Mouse (Mus musculus) intestine, embryonic 16.5 days (tissue): Measurements from ENCODE around the gene Prr23a1. TPM values are rescaled to one million over a fixed set of nuclear protein-coding genes. Genes with fewer than 3 reads are reported as not detected.

Source experiments
- ATAC-seq: fragments of 200-750 bp; cut with Nextera tagmentation; 2 replicates; pipeline ENCODE4 v1.8.0; 2017; ENCODE audit warnings: moderate TSS enrichment, moderate library complexity
- H3K27ac ChIP-seq: fragments of 300-500 bp; sonication (generic); 2 replicates; pipeline ENCODE4 v1.5.1; 2014; ENCODE audit warnings: mild to moderate bottlenecking, low read length
- H3K27me3 ChIP-seq: fragments of 300-500 bp; sonication (generic); replicated peaks from 2 replicates; pipeline ENCODE4 v1.6.1; 2014; ENCODE audit warnings: low read length, control low read depth, mixed read lengths; ENCODE audit not compliant: control insufficient read depth, insufficient read depth
- H3K36me3 ChIP-seq: fragments of 300-500 bp; sonication (generic); 2 replicates; pipeline ENCODE4 v1.6.1; 2014; ENCODE audit warnings: low read length, control low read depth; ENCODE audit not compliant: control insufficient read depth, insufficient read depth
- H3K4me1 ChIP-seq: fragments of 300-500 bp; sonication (generic); 2 replicates; pipeline ENCODE4 v1.6.1; 2014; ENCODE audit warnings: low read length, control low read depth, mixed read lengths; ENCODE audit not compliant: control insufficient read depth, insufficient read depth
- H3K4me2 ChIP-seq: fragments of 300-500 bp; sonication (generic); 2 replicates; pipeline ENCODE4 v1.6.1; 2014; ENCODE audit warnings: low read depth, low read length, control low read depth
- H3K4me3 ChIP-seq: fragments of 300-500 bp; sonication (generic); 2 replicates; pipeline ENCODE4 v1.5.1; 2014; ENCODE audit warnings: mild to moderate bottlenecking, low read length
- H3K9ac ChIP-seq: fragments of 300-500 bp; sonication (generic); 2 replicates; pipeline ENCODE4 v1.6.1; 2014; ENCODE audit warnings: low read depth, low read length
- H3K9me3 ChIP-seq: fragments of 300-500 bp; sonication (generic); 2 replicates; pipeline ENCODE4 v1.6.1; 2016; ENCODE audit warnings: low read length, control low read depth; ENCODE audit not compliant: control insufficient read depth
- WGBS: fragments of 180-500 bp; shearing (Covaris S2); extraction: QIAGEN DNeasy Blood & Tissue Kit; methylation state at CpG from one replicate; pipeline ENCODE4 v1.1.7; 2014; 5-methylcytosine and 5-hydroxymethylcytosine counted together
- polyA plus RNA-seq: library from polyadenylated mRNA; unstranded; fragments of >200 nt; fragmentation: Nextera tagmentation; extraction: Ambion mirVana; gene quantifications from 2 replicates; pipeline ENCODE4 v1.2.1, GENCODE M21; 2015

Gene Prr23a1
- polyA plus RNA-seq, 1 experiment from 2014 or later, result not detected

DNA sequence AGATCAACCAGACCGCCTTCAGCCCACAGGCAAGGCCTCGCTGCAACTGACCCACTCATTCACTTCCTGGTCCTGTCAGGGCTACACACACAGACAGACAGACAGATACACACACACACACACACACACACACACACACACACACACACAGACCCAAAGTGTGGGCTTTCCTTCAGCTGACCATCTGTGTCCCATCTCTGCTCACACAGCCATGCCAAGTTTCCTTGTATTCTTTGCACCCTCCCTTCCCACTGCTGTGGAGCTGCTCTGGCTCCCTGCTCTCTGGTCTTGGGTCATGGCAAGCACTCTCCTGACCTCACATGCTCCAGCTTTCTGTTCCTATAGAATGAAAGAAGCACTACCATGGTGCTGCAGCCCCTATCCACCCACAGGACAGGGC is 22.8 kb upstream of the Prr23a1 start:
- 89% methylated on average over 2 of the region's 2 CpGs for WGBS
- no peak overlapping the region for H3K4me3 ChIP-seq
- no peak overlapping the region for H3K27ac ChIP-seq
- H3K27me3 ChIP-seq, result no peaks in the 10 kb centered on the region
- H3K9me3 ChIP-seq, result 0 out of 2 replicates have a peak, but pooled peaks cover 2% of the 10 kb centered on the region
- H3K4me1 ChIP-seq, result no peaks in the 10 kb centered on the region
- no peak overlapping the region for H3K4me2 ChIP-seq
- no peaks in the 10 kb centered on the region for H3K36me3 ChIP-seq
- no peak overlapping the region for H3K9ac ChIP-seq
- ATAC-seq, result no peak

DNA sequence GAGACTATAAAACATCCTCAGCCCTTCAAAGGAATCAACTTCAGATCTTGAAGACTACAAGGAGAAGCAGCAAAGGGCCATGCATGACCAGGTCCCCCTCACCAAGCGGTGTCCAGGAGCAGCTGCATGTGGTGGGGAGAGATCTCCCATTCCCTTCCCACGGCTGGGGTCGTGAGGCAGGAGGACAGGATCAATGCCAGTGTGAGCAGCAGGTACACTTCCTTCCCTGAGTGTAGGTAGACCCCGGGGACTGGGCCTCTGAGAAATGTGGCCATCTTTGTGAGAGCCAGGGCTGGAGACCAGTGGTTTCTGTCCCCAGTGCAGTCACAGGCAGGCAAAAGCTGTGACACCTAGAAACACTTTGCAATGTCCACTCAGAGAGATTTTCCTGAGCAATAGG is 21.8 kb upstream of the Prr23a1 start:
- Histone ChIP-seq H3K36me3 (no peaks in the 10 kb centered on the region), H3K9me3 (0 out of 2 replicates have a peak, but pooled peaks cover 2% of the 10 kb centered on the region), H3K27me3 (no peaks in the 10 kb centered on the region), H3K27ac (no peak overlapping the region), H3K4me1 (no peaks in the 10 kb centered on the region), H3K4me3 (no peak overlapping the region), H3K9ac (no peak overlapping the region), H3K4me2 (no peak overlapping the region)
- WGBS, result 86% methylated on average over 4 of the region's 4 CpGs
- no peak for ATAC-seq

DNA sequence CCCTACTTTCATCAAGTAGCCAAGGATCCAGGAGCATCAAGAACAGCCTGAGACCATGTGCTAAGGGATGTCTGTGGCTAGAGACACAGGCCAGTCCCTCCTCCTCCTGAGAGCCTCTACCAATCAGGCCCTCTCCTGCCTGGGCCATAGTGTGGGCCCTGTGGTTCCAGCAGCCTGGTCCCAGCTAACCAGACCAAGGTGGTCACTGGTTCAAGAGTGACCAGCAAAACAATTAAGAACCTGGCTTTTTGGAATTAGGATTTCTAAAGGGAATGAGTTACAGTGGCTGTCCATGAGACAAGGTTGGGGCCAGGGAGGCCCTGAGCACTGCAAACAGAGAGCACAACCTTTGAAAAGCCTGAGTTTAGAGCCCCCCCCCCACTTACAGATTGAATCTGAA is 21.2 kb upstream of the Prr23a1 start:
- ATAC-seq, result no peak
- no peak overlapping the region for H3K4me2 ChIP-seq

DNA sequence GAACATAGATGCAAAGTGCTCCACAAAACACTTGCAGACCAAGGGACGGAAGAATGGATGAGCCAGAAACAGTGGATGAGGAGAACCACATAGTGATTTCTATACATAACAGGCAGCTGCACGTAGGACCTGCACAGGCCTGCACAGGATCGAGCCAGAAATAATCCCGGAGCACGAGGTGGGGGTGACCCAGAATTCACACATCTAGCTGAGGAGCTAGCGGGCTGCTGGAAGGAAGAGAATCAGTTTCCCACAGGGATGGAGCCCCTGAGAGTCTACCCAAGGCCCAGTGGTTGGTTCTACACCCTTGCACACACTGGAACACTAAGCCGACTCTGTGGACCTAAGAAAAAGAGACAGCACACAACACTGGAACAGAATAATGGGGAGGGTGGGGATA is 18.5 kb upstream of the Prr23a1 start:
- Histone ChIP-seq H3K4me3 (no peak overlapping the region), H3K27me3 (no peaks in the 10 kb centered on the region), H3K9ac (no peak overlapping the region), H3K9me3 (0 out of 2 replicates have a peak, but pooled peaks cover 2% of the 10 kb centered on the region), H3K4me1 (no peaks in the 10 kb centered on the region), H3K27ac (no peak overlapping the region), H3K4me2 (no peak overlapping the region), H3K36me3 (no peaks in the 10 kb centered on the region)
- no peak for ATAC-seq
- WGBS, result 85% methylated on average over 7 of the region's 7 CpGs

More for the DNA sequence above, 21.2 kb upstream of the Prr23a1 start:
- Histone ChIP-seq H3K27ac (no peak overlapping the region), H3K9me3 (0 out of 2 replicates have a peak, but pooled peaks cover 2% of the 10 kb centered on the region), H3K36me3 (no peaks in the 10 kb centered on the region), H3K4me3 (no peak overlapping the region), H3K4me1 (no peaks in the 10 kb centered on the region), H3K9ac (no peak overlapping the region), H3K27me3 (no peaks in the 10 kb centered on the region)

DNA sequence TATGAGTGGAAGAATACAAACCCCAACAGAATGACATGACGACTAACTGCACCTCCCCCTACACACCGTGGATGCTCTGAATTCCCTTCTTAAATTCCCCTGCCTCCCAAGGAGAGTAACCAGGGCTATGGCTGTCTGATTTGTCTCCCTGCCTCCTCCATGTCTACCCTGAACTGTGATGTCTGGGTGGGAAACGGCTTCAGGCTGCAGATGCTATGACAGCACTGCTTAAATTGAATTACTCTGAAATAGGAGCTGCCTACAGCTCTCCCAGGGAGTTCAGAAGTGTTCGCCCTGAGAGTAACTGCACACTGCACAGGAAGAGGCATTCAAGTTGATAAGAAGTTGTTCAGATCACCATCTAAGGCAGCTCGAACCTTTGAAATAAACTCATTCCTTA is 12.8 kb upstream of the Prr23a1 start:
- WGBS, result 50% methylated on average over 5 of the region's 5 CpGs
- ATAC-seq, result no peak
- Histone ChIP-seq H3K27me3 (no peaks in the 10 kb centered on the region), H3K4me1 (no peaks in the 10 kb centered on the region), H3K9me3 (no peaks in the 10 kb centered on the region), H3K27ac (no peak overlapping the region), H3K4me3 (no peak overlapping the region), H3K4me2 (no peak overlapping the region), H3K9ac (no peak overlapping the region), H3K36me3 (no peaks in the 10 kb centered on the region)

DNA sequence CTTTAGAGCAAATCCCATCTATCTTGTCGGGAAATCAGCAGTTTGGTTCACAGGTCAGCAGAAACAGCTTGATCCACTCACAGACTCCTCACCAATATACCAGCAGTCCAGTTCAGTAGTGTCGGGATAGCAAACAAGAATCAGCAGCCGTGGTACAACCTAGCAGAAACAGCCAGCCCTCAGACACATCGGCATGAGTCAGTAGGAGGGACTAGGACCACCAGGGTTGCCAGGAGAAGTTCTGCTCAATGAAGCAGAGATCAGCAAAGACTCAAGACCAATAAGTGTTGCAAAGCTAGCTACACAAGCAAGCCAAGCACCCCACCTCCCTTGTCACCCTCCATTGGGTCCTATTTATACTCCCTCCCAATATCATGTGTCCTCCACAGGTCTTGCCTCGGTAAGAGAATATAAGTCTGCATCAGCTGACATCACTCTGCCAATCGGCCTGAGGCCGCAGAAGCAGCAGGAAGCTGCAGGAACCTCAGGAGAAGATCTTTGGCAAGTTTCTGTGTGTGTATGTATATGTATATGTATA is 4.7 kb upstream of the Prr23a1 start:
- no peak overlapping the region for H3K4me2 ChIP-seq
- no peaks in the 10 kb centered on the region for H3K36me3 ChIP-seq
- H3K27ac ChIP-seq, result no peak overlapping the region
- H3K9ac ChIP-seq, result no peak overlapping the region
- H3K9me3 ChIP-seq, result no peaks in the 10 kb centered on the region
- no peak overlapping the region for H3K4me3 ChIP-seq
- no peak for ATAC-seq
- 79% methylated on average over 7 of the region's 7 CpGs for WGBS
- H3K27me3 ChIP-seq, result no peaks in the 10 kb centered on the region
- no peaks in the 10 kb centered on the region for H3K4me1 ChIP-seq

DNA sequence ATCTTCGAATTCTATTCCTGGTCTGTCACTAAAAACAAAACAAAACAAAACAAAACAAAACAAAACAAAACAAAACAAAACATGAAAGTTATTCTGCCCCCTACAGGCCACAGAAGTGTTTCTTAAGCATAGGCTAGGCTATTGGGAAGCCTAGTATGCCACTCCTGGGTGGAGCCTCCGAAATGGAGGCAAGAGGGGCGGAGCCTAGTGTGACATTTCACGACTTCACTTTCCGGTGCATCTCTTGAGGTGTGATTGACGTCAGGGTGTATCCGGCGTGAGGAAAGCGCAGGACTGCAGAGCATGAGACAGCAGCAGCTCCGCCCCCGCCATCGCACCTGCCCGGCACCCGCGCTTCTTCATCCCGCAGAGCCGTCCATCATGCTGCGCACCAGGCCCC is 13.9 kb downstream of the Prr23a1 start, which contains the start of gene Prr23a2:
TSS of gene Prr23a2 (plus strand) at position 285 of the 400 bp plus-strand sequence.
- Histone ChIP-seq H3K27ac (no peak within 1 kb of the TSS), H3K4me2 (no peak within 1 kb of the TSS), H3K4me1 (no peaks in the 10 kb centered on the region), H3K27me3 (no peaks in the 10 kb centered on the region), H3K9me3 (no peaks in the 10 kb centered on the region; the same call in 1 of the 2 replicates), H3K9ac (no peak within 1 kb of the TSS), H3K36me3 (no peaks in the 10 kb centered on the region), H3K4me3 (no peak within 1 kb of the TSS)
- ATAC-seq, result no peak
- 58% methylated on average over 18 of the region's 18 CpGs for WGBS

DNA sequence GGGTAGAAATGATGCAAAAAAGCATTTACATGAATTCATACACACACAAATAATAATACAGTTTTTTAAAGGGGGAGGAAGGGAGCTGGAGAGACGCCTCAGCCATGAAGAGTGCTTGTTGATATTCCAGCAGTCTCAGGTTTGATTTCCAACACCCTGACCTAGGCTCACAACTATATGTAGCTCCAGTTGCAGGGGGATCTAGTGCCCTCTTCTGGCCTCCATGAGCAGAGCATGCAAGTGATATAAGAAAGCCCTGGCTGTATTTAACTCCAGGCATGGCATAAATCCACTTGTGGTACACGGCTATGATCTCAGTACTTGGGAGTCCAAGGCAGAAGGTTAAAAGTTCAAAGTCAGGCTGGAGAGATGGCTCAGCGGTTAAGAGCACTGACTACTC is 21.2 kb downstream of the Prr23a1 start:
- Histone ChIP-seq H3K27ac (no peak overlapping the region), H3K36me3 (no peaks in the 10 kb centered on the region), H3K4me2 (no peak overlapping the region), H3K4me1 (no peaks in the 10 kb centered on the region), H3K4me3 (no peak overlapping the region), H3K9ac (no peak overlapping the region), H3K9me3 (no peaks in the 10 kb centered on the region; the same call in 1 of the 2 replicates), H3K27me3 (peaks cover 5% of the 10 kb centered on the region; the same call in 1 of the 2 replicates)
- 72% methylated on average over 3 of the region's 3 CpGs for WGBS
- ATAC-seq, result no peak

DNA sequence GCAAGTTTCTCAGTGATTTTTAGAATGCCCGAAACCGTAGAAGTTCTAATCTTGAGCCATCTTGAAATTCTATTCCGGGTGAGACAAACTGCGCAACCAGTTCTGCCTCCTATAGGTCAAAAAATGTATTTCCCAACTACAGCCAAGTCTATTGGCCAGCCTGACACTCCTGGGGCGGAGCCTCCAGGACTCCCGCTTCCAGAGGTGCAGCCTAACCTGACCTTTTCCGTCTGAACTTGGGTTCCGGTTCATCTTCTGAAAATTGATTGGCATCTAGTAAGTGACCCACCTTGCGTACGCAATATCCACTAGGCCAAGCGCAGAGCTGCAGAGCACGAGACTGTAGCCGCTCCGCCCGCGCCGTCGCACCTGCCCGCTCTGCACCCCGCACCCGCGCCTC is 22.3 kb downstream of the Prr23a1 start, which contains the start of gene Prr23a3:
TSS of gene Prr23a3 (plus strand) at position 197 of the 400 bp plus-strand sequence.
- 50% methylated on average over 22 of the region's 22 CpGs for WGBS
- Histone ChIP-seq H3K36me3 (no peaks in the 10 kb centered on the region), H3K4me2 (no peak within 1 kb of the TSS), H3K4me1 (no peaks in the 10 kb centered on the region), H3K4me3 (no peak within 1 kb of the TSS), H3K27ac (no peak within 1 kb of the TSS), H3K9ac (no peak within 1 kb of the TSS), H3K27me3 (peaks cover 5% of the 10 kb centered on the region; the same call in 1 of the 2 replicates), H3K9me3 (no peaks in the 10 kb centered on the region)
- ATAC-seq, result no peak
